In the genomic region with DNA sequence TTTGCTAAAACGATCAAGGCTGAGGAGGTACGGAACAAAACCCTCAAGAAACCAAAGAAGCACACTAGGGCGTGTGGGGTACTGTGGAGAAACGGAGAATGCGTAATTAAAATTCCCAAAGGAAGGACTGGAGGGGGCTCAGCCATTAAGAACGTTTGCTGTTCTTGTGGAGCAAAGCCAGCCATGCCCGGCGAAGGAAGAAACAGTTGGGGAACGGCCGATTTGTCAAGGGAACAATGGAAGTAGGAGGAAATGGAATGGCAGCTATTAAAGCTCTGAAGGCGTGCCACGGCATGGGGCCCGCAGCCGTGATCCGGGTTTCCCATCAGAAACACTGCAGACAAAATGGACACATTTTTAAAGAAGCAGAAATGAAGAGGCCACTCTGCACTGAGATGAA, we compare ENCODE assay signal across 16 mouse cellular contexts.
"Had no signal": no experiment of that assay in that cellular context is flagged by ENCODE, and none has a peak within 500 bp of the region (broad histone marks: within the 10 kb centered on the region; RNA-seq: fewer than 3 reads in every experiment).

No protein-coding gene starts in this region.

- ATAC-seq: liver, postnatal 0 days; midbrain, embryonic 15.5 days had no signal

- H3K36me3 ChIP-seq: limb, embryonic 12.5 days; liver, embryonic 13.5 days; lung, embryonic 15.5 days; midbrain, embryonic 15.5 days; neural tube, embryonic 13.5 days had no signal

- H3K4me3 ChIP-seq: limb, embryonic 12.5 days; liver, embryonic 13.5 days; lung, embryonic 15.5 days; megakaryocyte, embryonic 14.5 days; midbrain, embryonic 15.5 days; neural tube, embryonic 13.5 days had no signal

- H3K4me2 ChIP-seq: limb, embryonic 12.5 days; liver, embryonic 13.5 days; lung, embryonic 15.5 days; midbrain, embryonic 11.5 days; midbrain, embryonic 15.5 days; neural tube, embryonic 13.5 days had no signal

- H3K27ac ChIP-seq: limb, embryonic 12.5 days; liver, embryonic 13.5 days; macrophage; midbrain, embryonic 15.5 days had no signal

- H3K27me3 ChIP-seq: limb, embryonic 12.5 days; liver, embryonic 13.5 days; midbrain, embryonic 15.5 days had no signal

- DNase-seq: kidney, adult 2 months; kidney, postnatal 25 days; layer of hippocampus, postnatal 36 days; liver; liver, embryonic 13.5 days; liver, postnatal 0 days; lung, postnatal 14 days; right cerebral cortex, postnatal 14 days; thymus, postnatal 14 days had no signal

- H3K9ac ChIP-seq: limb, embryonic 12.5 days; liver, embryonic 13.5 days; liver, postnatal 0 days; lung, embryonic 15.5 days; midbrain, embryonic 15.5 days; neural tube, embryonic 13.5 days had no signal

- H3K4me1 ChIP-seq: limb, embryonic 12.5 days; liver, embryonic 13.5 days; megakaryocyte, embryonic 14.5 days had no signal

- H3K9me3 ChIP-seq: liver, embryonic 13.5 days; lung, embryonic 15.5 days; midbrain, embryonic 15.5 days had no signal
